Mouse (Mus musculus): ENCODE results near the gene Bcas1. TPM values are rescaled to one million over a fixed set of nuclear protein-coding genes. Genes with fewer than 3 reads are reported as not detected.
A peak's percentile ranks its signal among the peaks of the same experiment; 100 is the strongest.

The Bcas1 gene
- polyA plus RNA-seq, 1 experiment from 2014 or later = 11.8 TPM

- 45% methylated on average over 13 of the region's 13 CpGs for WGBS
- Histone ChIP-seq H3K9ac (replicated peaks; ENCODE audit: low read depth, low read length) (no peak overlapping the region), H3K4me1 (ENCODE audit: control insufficient read depth, insufficient read depth, low read length) (peaks cover 6% of the 10 kb centered on the region; the same call in 1 of the 2 replicates), H3K27me3 (ENCODE audit: control insufficient read depth, insufficient read depth, low read length) (no peaks in the 10 kb centered on the region), H3K4me3 (ENCODE audit: low read depth, low read length) (no peak overlapping the region), H3K36me3 (ENCODE audit: control insufficient read depth, insufficient read depth, low read length) (no peaks in the 10 kb centered on the region), H3K27ac (ENCODE audit: low read depth, low read length) (no peak overlapping the region), H3K9me3 (ENCODE audit: control insufficient read depth, low read length) (no peaks in the 10 kb centered on the region), H3K4me2 (ENCODE audit: low read depth, low read length) (no peak overlapping the region)
- no peak for ATAC-seq (ENCODE audit: low read depth)
Measured at GRCm38 (mm10) chr2:170438782-170439181, 11.1 kb upstream of the Bcas1 start.

- Histone ChIP-seq H3K27ac (ENCODE audit: low read depth, low read length) (no peak overlapping the region), H3K9me3 (ENCODE audit: control insufficient read depth, low read length) (no peaks in the 10 kb centered on the region), H3K4me2 (ENCODE audit: low read depth, low read length) (no peak overlapping the region), H3K36me3 (ENCODE audit: control insufficient read depth, insufficient read depth, low read length) (no peaks in the 10 kb centered on the region), H3K27me3 (ENCODE audit: control insufficient read depth, insufficient read depth, low read length) (no peaks in the 10 kb centered on the region), H3K4me3 (ENCODE audit: low read depth, low read length) (no peak overlapping the region), H3K9ac (replicated peaks; ENCODE audit: low read depth, low read length) (no peak overlapping the region), H3K4me1 (ENCODE audit: control insufficient read depth, insufficient read depth, low read length) (peaks cover 6% of the 10 kb centered on the region; the same call in 1 of the 2 replicates)
- WGBS = 75% methylated on average over 4 of the region's 4 CpGs
- no peak for ATAC-seq (ENCODE audit: low read depth)
Measured at GRCm38 (mm10) chr2:170436204-170436603, 8.6 kb upstream of the Bcas1 start.

- WGBS = 66% methylated on average over 6 of the region's 6 CpGs
- H3K4me1 ChIP-seq (ENCODE audit: control insufficient read depth, insufficient read depth, low read length) = no peaks in the 10 kb centered on the region
Measured at GRCm38 (mm10) chr2:170432152-170432551, 4.5 kb upstream of the Bcas1 start.

GRCm38 (mm10) chr2:170428966-170429365 is 1.3 kb upstream of the Bcas1 start:
- Histone ChIP-seq H3K9ac (replicated peaks; ENCODE audit: low read depth, low read length) (no peak overlapping the region), H3K9me3 (ENCODE audit: control insufficient read depth, low read length) (no peaks in the 10 kb centered on the region), H3K4me3 (ENCODE audit: low read depth, low read length) (no peak overlapping the region), H3K4me2 (ENCODE audit: low read depth, low read length) (no peak overlapping the region), H3K27me3 (ENCODE audit: control insufficient read depth, insufficient read depth, low read length) (no peaks in the 10 kb centered on the region), H3K27ac (ENCODE audit: low read depth, low read length) (no peak overlapping the region), H3K36me3 (ENCODE audit: control insufficient read depth, insufficient read depth, low read length) (no peaks in the 10 kb centered on the region), H3K4me1 (ENCODE audit: control insufficient read depth, insufficient read depth, low read length) (no peaks in the 10 kb centered on the region)
- WGBS = 43% methylated on average over 8 of the region's 8 CpGs
- peak; percentile 34; the same call in 1 of the 2 replicates for ATAC-seq (ENCODE audit: low read depth)

More at GRCm38 (mm10) chr2:170432152-170432551, 4.5 kb upstream of the Bcas1 start:
- no peak for ATAC-seq (ENCODE audit: low read depth)
- Histone ChIP-seq H3K4me2 (ENCODE audit: low read depth, low read length) (no peak overlapping the region), H3K36me3 (ENCODE audit: control insufficient read depth, insufficient read depth, low read length) (no peaks in the 10 kb centered on the region), H3K9me3 (ENCODE audit: control insufficient read depth, low read length) (no peaks in the 10 kb centered on the region), H3K27me3 (ENCODE audit: control insufficient read depth, insufficient read depth, low read length) (no peaks in the 10 kb centered on the region), H3K27ac (ENCODE audit: low read depth, low read length) (no peak overlapping the region), H3K4me3 (ENCODE audit: low read depth, low read length) (no peak overlapping the region), H3K9ac (replicated peaks; ENCODE audit: low read depth, low read length) (no peak overlapping the region)

GRCm38 (mm10) chr2:170424131-170424530 is 3.5 kb downstream of the Bcas1 start:
- Histone ChIP-seq H3K4me3 (ENCODE audit: low read depth, low read length) (no peak overlapping the region), H3K9me3 (ENCODE audit: control insufficient read depth, low read length) (no peaks in the 10 kb centered on the region), H3K4me1 (ENCODE audit: control insufficient read depth, insufficient read depth, low read length) (no peaks in the 10 kb centered on the region), H3K27me3 (ENCODE audit: control insufficient read depth, insufficient read depth, low read length) (no peaks in the 10 kb centered on the region), H3K4me2 (ENCODE audit: low read depth, low read length) (no peak overlapping the region), H3K36me3 (ENCODE audit: control insufficient read depth, insufficient read depth, low read length) (no peaks in the 10 kb centered on the region), H3K9ac (replicated peaks; ENCODE audit: low read depth, low read length) (no peak overlapping the region), H3K27ac (ENCODE audit: low read depth, low read length) (no peak overlapping the region)
- 74% methylated on average over 3 of the region's 3 CpGs for WGBS
- ATAC-seq (ENCODE audit: low read depth) = no peak

- no peak overlapping the region for H3K4me2 ChIP-seq (ENCODE audit: low read depth, low read length)
- no peaks in the 10 kb centered on the region for H3K36me3 ChIP-seq (ENCODE audit: control insufficient read depth, insufficient read depth, low read length)
- H3K9me3 ChIP-seq (ENCODE audit: control insufficient read depth, low read length) = no peaks in the 10 kb centered on the region
- no peak overlapping the region for H3K4me3 ChIP-seq (ENCODE audit: low read depth, low read length)
- H3K9ac ChIP-seq (replicated peaks; ENCODE audit: low read depth, low read length) = no peak overlapping the region
- no peaks in the 10 kb centered on the region for H3K27me3 ChIP-seq (ENCODE audit: control insufficient read depth, insufficient read depth, low read length)
- H3K27ac ChIP-seq (ENCODE audit: low read depth, low read length) = no peak overlapping the region
- WGBS = 44% methylated on average over 4 of the region's 4 CpGs
- ATAC-seq (ENCODE audit: low read depth) = no peak
- H3K4me1 ChIP-seq (ENCODE audit: control insufficient read depth, insufficient read depth, low read length) = no peaks in the 10 kb centered on the region
Measured at GRCm38 (mm10) chr2:170421924-170422323, 5.7 kb downstream of the Bcas1 start.

GRCm38 (mm10) chr2:170418748-170419147 is 8.9 kb downstream of the Bcas1 start:
- H3K4me2 ChIP-seq (ENCODE audit: low read depth, low read length) = no peak overlapping the region
- no peak overlapping the region for H3K4me3 ChIP-seq (ENCODE audit: low read depth, low read length)
- H3K27ac ChIP-seq (ENCODE audit: low read depth, low read length) = no peak overlapping the region
- no peak for ATAC-seq (ENCODE audit: low read depth)
- H3K27me3 ChIP-seq (ENCODE audit: control insufficient read depth, insufficient read depth, low read length) = no peaks in the 10 kb centered on the region
- no peaks in the 10 kb centered on the region for H3K4me1 ChIP-seq (ENCODE audit: control insufficient read depth, insufficient read depth, low read length)
- no peaks in the 10 kb centered on the region for H3K36me3 ChIP-seq (ENCODE audit: control insufficient read depth, insufficient read depth, low read length)
- H3K9ac ChIP-seq (replicated peaks; ENCODE audit: low read depth, low read length) = no peak overlapping the region
- WGBS = 47% methylated on average over 10 of the region's 10 CpGs
- no peaks in the 10 kb centered on the region for H3K9me3 ChIP-seq (ENCODE audit: control insufficient read depth, low read length)

GRCm38 (mm10) chr2:170411490-170412168 is 16.0 kb downstream of the Bcas1 start:
- no peaks in the 10 kb centered on the region for H3K27me3 ChIP-seq (ENCODE audit: control insufficient read depth, insufficient read depth, low read length)
- ATAC-seq (ENCODE audit: low read depth) = no peak
- H3K9ac ChIP-seq (replicated peaks; ENCODE audit: low read depth, low read length) = no peak overlapping the region
- no peaks in the 10 kb centered on the region for H3K9me3 ChIP-seq (ENCODE audit: control insufficient read depth, low read length)
- no peaks in the 10 kb centered on the region for H3K36me3 ChIP-seq (ENCODE audit: control insufficient read depth, insufficient read depth, low read length)
- whole genome bisulfite sequencing = 7% methylated on average over 13 of the region's 13 CpGs
- H3K27ac ChIP-seq (ENCODE audit: low read depth, low read length) = no peak overlapping the region
- no peaks in the 10 kb centered on the region for H3K4me1 ChIP-seq (ENCODE audit: control insufficient read depth, insufficient read depth, low read length)
- H3K4me3 ChIP-seq (ENCODE audit: low read depth, low read length) = no peak overlapping the region
- peak overlapping the region; percentile 32; the same call in 1 of the 2 replicates for H3K4me2 ChIP-seq (ENCODE audit: low read depth, low read length)

GRCm38 (mm10) chr2:170410677-170411489 is 16.8 kb downstream of the Bcas1 start:
- 0 out of 2 replicates have a peak, but pooled peaks have one; percentile 17 for ATAC-seq (ENCODE audit: low read depth)
- H3K4me2 ChIP-seq (ENCODE audit: low read depth, low read length) = peak overlapping the region; percentile 32
- WGBS = 30% methylated on average over 23 of the region's 23 CpGs
- H3K36me3 ChIP-seq (ENCODE audit: control insufficient read depth, insufficient read depth, low read length) = no peaks in the 10 kb centered on the region
- H3K4me3 ChIP-seq (ENCODE audit: low read depth, low read length) = no peak overlapping the region
- H3K9ac ChIP-seq (replicated peaks; ENCODE audit: low read depth, low read length) = no peak overlapping the region
- H3K9me3 ChIP-seq (ENCODE audit: control insufficient read depth, low read length) = no peaks in the 10 kb centered on the region
- H3K27ac ChIP-seq (ENCODE audit: low read depth, low read length) = no peak overlapping the region
- no peaks in the 10 kb centered on the region for H3K4me1 ChIP-seq (ENCODE audit: control insufficient read depth, insufficient read depth, low read length)
- no peaks in the 10 kb centered on the region for H3K27me3 ChIP-seq (ENCODE audit: control insufficient read depth, insufficient read depth, low read length)

Measured in neural tube, embryonic 14.5 days (tissue).